Mouse (Mus musculus): ENCODE data around the gene Agtrap. TPM values are rescaled to one million over a fixed set of nuclear protein-coding genes. Genes with fewer than 3 reads are reported as not detected.

The Agtrap gene
- polyA plus RNA-seq (2012; rRNA removed) = 9.8 and 10.2 TPM in 2 replicates

DNA sequence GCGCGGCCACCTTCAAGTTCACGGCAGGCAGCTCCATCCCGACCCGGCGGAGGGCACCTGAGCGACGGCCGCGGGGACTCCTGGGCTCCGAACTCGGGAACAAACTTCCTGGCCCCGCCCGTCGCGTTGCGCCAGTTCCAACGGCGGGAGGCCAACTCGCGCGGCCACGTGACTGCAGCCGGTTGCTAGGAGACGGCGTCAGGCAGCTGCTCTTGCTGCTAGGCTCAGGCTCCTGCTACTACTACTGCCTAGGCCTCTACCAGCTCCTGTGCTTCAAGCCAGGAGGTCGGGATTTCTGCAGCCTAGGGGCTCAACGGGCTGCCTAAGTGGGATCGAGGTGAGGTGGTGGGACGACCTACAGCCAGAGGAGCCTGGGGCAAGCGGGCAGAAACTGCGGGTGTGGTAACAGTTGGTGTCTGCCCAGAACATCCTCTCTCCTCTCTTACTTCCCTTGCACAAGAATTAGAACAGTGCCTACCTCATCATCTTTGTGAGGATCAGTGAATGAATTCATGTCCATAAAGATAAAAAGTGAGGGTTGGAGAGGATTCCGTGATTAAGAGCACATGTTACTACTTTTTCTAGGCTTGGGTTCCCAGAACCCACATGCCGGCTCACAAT lies at the start of gene Agtrap:
Gene Agtrap, minus strand, starts transcription at position 125 of the 621 bp plus-strand sequence.
- 4% methylated on average over 34 of the region's 34 CpGs for WGBS
- no peak within 1 kb of the TSS for H3K27ac ChIP-seq (ENCODE audit: insufficient read depth, low read length)
- H3K4me1 ChIP-seq (ENCODE audit: control insufficient read depth, insufficient read depth, low read length) = peaks cover 8% of the 10 kb centered on the region; the same call in 1 of the 2 replicates

DNA sequence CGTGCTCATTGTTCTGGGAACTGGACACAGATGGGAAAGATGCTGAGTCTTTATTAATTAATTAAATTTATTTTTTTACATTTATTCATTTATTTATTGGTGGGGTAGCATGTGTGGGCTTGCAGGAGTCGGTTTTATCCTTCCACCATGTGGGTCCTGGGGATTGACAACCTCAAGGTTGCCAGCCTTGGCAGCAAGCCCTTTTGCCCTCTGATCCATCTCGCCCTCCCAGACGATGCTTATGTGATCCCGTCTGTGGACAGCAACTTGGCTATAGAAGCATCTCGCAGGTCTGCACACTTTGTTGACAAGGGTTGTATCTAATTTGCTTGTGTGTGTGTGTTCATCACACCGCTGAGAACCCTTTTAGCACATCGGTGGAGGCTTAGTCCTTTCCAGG lies 49.7 kb upstream of the Agtrap start:
- no peak for TF ChIP-seq POLR2A (IDR thresholded peaks at IDR 0.05; ENCODE audit: borderline replicate concordance, insufficient read depth, low read length)
- no peak for TF ChIP-seq CTCF (IDR thresholded peaks at IDR 0.05; ENCODE audit: borderline replicate concordance, insufficient read depth, low read depth, low read length)
- 36% methylated on average over 8 of the region's 8 CpGs for WGBS
- Histone ChIP-seq H3K4me1 (ENCODE audit: control insufficient read depth, insufficient read depth, low read length) (no peaks in the 10 kb centered on the region), H3K27ac (ENCODE audit: insufficient read depth, low read length) (no peak overlapping the region), H3K27me3 (ENCODE audit: control insufficient read depth, insufficient read depth, low read length) (no peaks in the 10 kb centered on the region), H3K4me3 (replicated peaks; ENCODE audit: insufficient read depth, low read depth, low read length) (no peak overlapping the region)
- DNase-seq = no peak

More for the DNA sequence above, at the start of gene Agtrap:
- Histone ChIP-seq H3K27me3 (ENCODE audit: control insufficient read depth, insufficient read depth, low read length) (no peaks in the 10 kb centered on the region), H3K4me3 (replicated peaks; ENCODE audit: insufficient read depth, low read depth, low read length) (peak within 1 kb of the TSS; percentile 55)
- peak; percentile 93 for DNase-seq
- TF ChIP-seq CTCF (IDR thresholded peaks at IDR 0.05; ENCODE audit: borderline replicate concordance, insufficient read depth, low read depth, low read length) (no peak), POLR2A (IDR thresholded peaks at IDR 0.05; ENCODE audit: borderline replicate concordance, insufficient read depth, low read length) (no peak)

DNA sequence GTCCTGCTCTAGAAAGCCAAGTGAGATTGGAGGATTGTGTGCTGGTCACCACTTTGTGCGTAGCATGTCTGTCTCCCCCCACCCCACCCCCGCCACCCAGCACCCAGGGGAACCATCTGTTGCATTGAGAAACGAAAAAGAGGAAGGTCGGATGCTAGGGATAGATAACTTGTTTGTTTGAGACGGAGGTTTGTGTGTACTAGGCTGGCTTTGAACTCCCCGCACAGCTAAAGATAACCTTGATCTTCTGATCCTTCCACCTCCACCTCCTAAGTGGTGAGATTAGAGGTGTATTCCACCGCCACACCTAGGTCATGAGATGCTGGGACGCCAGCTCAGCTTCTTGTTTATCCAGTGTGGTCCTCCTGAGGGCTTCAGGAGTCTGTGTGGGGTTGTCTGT lies 47.2 kb upstream of the Agtrap start:
- WGBS = 73% methylated on average over 8 of the region's 8 CpGs
- Histone ChIP-seq H3K4me3 (replicated peaks; ENCODE audit: insufficient read depth, low read depth, low read length) (no peak overlapping the region), H3K27ac (ENCODE audit: insufficient read depth, low read length) (no peak overlapping the region), H3K27me3 (ENCODE audit: control insufficient read depth, insufficient read depth, low read length) (no peaks in the 10 kb centered on the region), H3K4me1 (ENCODE audit: control insufficient read depth, insufficient read depth, low read length) (no peaks in the 10 kb centered on the region; the same call in 1 of the 2 replicates)
- TF ChIP-seq POLR2A (IDR thresholded peaks at IDR 0.05; ENCODE audit: borderline replicate concordance, insufficient read depth, low read length) (no peak), CTCF (IDR thresholded peaks at IDR 0.05; ENCODE audit: borderline replicate concordance, insufficient read depth, low read depth, low read length) (no peak)
- DNase-seq = no peak

DNA sequence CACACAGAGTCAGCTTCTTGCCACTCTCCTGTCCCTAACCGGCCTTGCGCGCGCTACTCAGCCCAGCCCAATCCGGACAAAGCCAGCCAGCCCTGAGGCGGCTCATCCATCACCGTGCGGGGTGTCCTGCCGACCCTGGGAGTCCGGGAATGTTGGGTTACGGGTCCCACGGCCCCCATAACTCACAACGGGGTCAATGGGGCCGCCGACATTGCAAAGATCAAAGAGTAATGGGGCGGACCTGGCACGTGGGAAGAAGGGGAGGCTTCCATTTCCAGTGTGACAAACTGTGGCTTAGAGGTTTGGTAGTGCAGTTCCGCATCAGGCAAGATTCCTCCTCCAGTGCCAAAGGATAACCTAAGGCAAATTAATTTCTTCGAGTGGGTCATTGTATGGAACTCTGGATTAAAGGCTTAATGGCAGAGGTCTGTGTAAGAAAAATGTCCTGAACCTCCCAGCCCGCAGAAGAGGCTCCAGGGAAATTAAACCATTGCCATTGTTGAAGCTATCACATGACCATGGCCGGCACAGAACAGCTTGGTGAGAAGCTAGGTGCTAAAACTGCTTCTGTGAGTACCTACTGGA lies 43.8 kb upstream of the Agtrap start:
- no peaks in the 10 kb centered on the region; the same call in 1 of the 2 replicates for H3K4me1 ChIP-seq (ENCODE audit: control insufficient read depth, insufficient read depth, low read length)
- no peak overlapping the region for H3K27ac ChIP-seq (ENCODE audit: insufficient read depth, low read length)
- H3K27me3 ChIP-seq (ENCODE audit: control insufficient read depth, insufficient read depth, low read length) = no peaks in the 10 kb centered on the region
- DNase-seq = no peak
- H3K4me3 ChIP-seq (replicated peaks; ENCODE audit: insufficient read depth, low read depth, low read length) = no peak overlapping the region
- TF ChIP-seq CTCF (IDR thresholded peaks at IDR 0.05; ENCODE audit: borderline replicate concordance, insufficient read depth, low read depth, low read length) = no peak
- no peak for TF ChIP-seq POLR2A (IDR thresholded peaks at IDR 0.05; ENCODE audit: borderline replicate concordance, insufficient read depth, low read length)
- WGBS = 7% methylated on average over 21 of the region's 21 CpGs

DNA sequence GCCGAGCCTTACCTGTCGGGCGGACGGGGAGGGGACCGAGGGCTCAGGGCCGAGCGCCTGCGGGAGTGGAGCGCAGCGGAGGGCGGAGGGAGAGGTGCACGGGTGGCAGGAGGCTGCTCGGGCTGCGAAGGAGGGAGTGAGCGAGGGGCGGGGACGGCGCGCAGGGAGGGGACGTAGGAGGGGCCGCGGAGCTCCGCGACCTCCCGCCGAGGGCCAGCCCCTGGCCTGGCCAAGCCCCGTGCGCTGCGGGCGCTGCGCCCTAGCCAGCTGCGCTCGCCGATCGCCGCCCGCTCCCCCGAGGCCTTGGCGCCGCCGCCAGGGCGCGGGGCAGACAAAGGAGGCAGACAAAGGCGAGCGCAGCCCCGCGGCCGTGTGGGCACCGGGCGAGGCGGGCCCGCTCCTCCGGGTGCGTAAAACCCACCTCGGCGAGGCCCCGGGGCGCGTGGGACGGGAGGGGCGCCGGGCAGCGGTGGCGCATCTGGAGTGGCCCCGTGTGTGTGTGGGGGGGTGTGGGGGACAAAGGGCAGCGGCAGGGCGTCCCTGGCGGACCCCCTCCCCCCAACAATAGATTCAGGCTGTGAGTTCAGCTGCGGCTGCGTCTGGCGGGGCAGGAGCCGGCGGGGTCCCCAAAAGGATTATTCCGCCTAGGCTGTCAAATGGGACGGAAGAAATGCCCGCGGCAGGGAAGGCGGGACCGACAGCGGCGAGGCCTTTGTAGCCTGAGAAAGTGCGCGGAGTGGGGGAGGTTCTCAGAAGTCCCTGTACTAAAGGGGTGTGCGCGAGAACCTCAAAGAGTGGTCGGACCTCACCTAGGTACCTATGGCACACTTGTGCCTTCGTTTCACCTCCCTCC lies 43.0 kb upstream of the Agtrap start, which contains the start of gene Draxin:
Gene Draxin, minus strand, starts transcription at position 138 of the 853 bp plus-strand sequence.
- Histone ChIP-seq H3K27me3 (ENCODE audit: control insufficient read depth, insufficient read depth, low read length) (no peaks in the 10 kb centered on the region), H3K27ac (ENCODE audit: insufficient read depth, low read length) (no peak within 1 kb of the TSS), H3K4me3 (replicated peaks; ENCODE audit: insufficient read depth, low read depth, low read length) (peak within 1 kb of the TSS; percentile 29), H3K4me1 (ENCODE audit: control insufficient read depth, insufficient read depth, low read length) (no peaks in the 10 kb centered on the region; the same call in 1 of the 2 replicates)
- DNase-seq = peak in 1 of 2 experiments; percentile 29
- under 1% methylated on average over 62 of the region's 87 CpGs for WGBS
- TF ChIP-seq POLR2A (IDR thresholded peaks at IDR 0.05; ENCODE audit: borderline replicate concordance, insufficient read depth, low read length) (no peak), CTCF (IDR thresholded peaks at IDR 0.05; ENCODE audit: borderline replicate concordance, insufficient read depth, low read depth, low read length) (no peak)

DNA sequence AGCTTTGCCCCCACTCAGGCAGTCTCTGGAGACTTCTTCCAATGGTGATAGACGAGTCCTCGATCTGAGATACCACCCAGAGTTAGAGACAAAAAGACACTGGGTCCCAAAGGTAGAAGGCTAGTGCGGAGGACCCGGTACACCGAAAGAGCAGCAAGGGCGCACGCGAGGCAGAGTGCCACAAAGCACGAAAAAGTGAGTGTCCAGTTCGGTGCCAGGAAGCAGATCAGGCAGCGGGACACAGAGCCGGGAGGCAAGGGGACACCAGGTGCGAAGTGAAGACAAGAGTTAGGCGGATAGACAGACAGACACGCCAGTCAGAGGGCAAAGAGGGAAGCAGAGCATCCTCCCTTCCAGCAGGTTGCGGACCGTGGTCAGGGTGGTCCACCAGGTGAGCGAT lies 42.3 kb upstream of the Agtrap start, which contains the start of gene Mad2l2:
Gene Mad2l2, plus strand, starts transcription at position 252 of the 400 bp plus-strand sequence.
- Histone ChIP-seq H3K4me1 (ENCODE audit: control insufficient read depth, insufficient read depth, low read length) (no peaks in the 10 kb centered on the region; the same call in 1 of the 2 replicates), H3K27me3 (ENCODE audit: control insufficient read depth, insufficient read depth, low read length) (no peaks in the 10 kb centered on the region), H3K4me3 (replicated peaks; ENCODE audit: insufficient read depth, low read depth, low read length) (peak within 1 kb of the TSS; percentile 29), H3K27ac (ENCODE audit: insufficient read depth, low read length) (no peak within 1 kb of the TSS)
- WGBS = 9% methylated on average over 18 of the region's 18 CpGs
- DNase-seq = no peak
- TF ChIP-seq POLR2A (IDR thresholded peaks at IDR 0.05; ENCODE audit: borderline replicate concordance, insufficient read depth, low read length) = no peak
- no peak for TF ChIP-seq CTCF (IDR thresholded peaks at IDR 0.05; ENCODE audit: borderline replicate concordance, insufficient read depth, low read depth, low read length)

DNA sequence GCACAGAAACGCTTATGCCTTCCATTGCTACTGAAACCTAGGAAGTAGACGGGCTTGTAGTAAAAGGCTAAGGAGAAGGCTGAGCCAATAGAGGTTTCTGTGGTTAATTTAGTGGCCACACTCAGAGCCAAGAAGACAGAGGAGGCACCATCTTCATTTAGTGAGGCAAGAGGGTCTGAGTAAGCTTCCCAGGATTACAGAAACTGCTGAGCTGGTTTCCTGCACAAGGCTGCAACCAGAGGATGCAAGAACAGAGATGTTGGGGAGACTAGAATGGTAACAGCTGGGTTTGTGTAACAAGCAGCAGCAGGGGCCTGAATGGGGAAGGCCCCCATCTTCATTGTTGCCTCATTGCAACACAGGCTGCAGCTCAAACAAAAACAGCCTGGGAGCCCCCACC lies 40.8 kb upstream of the Agtrap start:
- H3K4me3 ChIP-seq (replicated peaks; ENCODE audit: insufficient read depth, low read depth, low read length) = no peak overlapping the region
- H3K27ac ChIP-seq (ENCODE audit: insufficient read depth, low read length) = no peak overlapping the region

More for the DNA sequence above, 40.8 kb upstream of the Agtrap start:
- no peak for DNase-seq
- Histone ChIP-seq H3K27me3 (ENCODE audit: control insufficient read depth, insufficient read depth, low read length) (no peaks in the 10 kb centered on the region), H3K4me1 (ENCODE audit: control insufficient read depth, insufficient read depth, low read length) (no peaks in the 10 kb centered on the region; the same call in 1 of the 2 replicates)
- 71% methylated on average over 2 of the region's 2 CpGs for WGBS
- TF ChIP-seq POLR2A (IDR thresholded peaks at IDR 0.05; ENCODE audit: borderline replicate concordance, insufficient read depth, low read length) (no peak), CTCF (IDR thresholded peaks at IDR 0.05; ENCODE audit: borderline replicate concordance, insufficient read depth, low read depth, low read length) (no peak)
